10 mouse cellular contexts compared by ENCODE assay signal in genomic region chr1:144018417-144018958, GRCm38 (mm10). TPM values are rescaled to one million over a fixed set of nuclear protein-coding genes. Genes with fewer than 3 reads are reported as not detected.
DNase-seq lines count a peak whose midpoint lies in the region; ATAC-seq lines count a peak whose summit lies in the region.
"Had no signal": no experiment of that assay in that cellular context is flagged by ENCODE, and none has a peak within 500 bp of the region (broad histone marks: within the 10 kb centered on the region; RNA-seq: fewer than 3 reads in every experiment).

No protein-coding gene starts in this region.

- no peak for ATAC-seq in heart, embryonic 11.5 days (replicated peaks; ENCODE audit: insufficient number of reproducible peaks, low FRiP score, low TSS enrichment)
- ATAC-seq in heart, embryonic 14.5 days (ENCODE audit: insufficient number of reproducible peaks, insufficient read depth, low FRiP score, low read depth) = 0 out of 2 replicates have a peak, but pooled peaks have one; percentile 17
- ATAC-seq: midbrain, embryonic 16.5 days had no signal

- no peak overlapping the region for H3K9ac ChIP-seq in heart, embryonic 11.5 days (ENCODE audit: low read depth, low read length)
- no peak overlapping the region for H3K9ac ChIP-seq in heart, embryonic 14.5 days (ENCODE audit: low read length)
- H3K9ac ChIP-seq: embryonic facial prominence, embryonic 12.5 days had no signal

- no peaks in the 10 kb centered on the region for H3K4me1 ChIP-seq in heart, embryonic 11.5 days (ENCODE audit: control insufficient read depth, insufficient read depth, low read length)
- peaks cover 2 to 5% of the 10 kb centered on the region in 2 experiments; a peak in 3 of 4 replicates for H3K4me1 ChIP-seq in heart, embryonic 14.5 days (ENCODE audit: control insufficient read depth in 2 of 2, insufficient read depth in 2 of 2, low read length in 2 of 2)
- H3K4me1 ChIP-seq: embryonic facial prominence, embryonic 12.5 days had no signal

- H3K27ac ChIP-seq in heart, embryonic 11.5 days (ENCODE audit: low read depth, low read length) = no peak overlapping the region
- peak overlapping the region in 1 of 2 experiments; percentile 31; a peak in 1 of 4 replicates for H3K27ac ChIP-seq in heart, embryonic 14.5 days (replicated peaks in 1 of 2; ENCODE audit: control insufficient read depth in 1 of 2, insufficient read depth in 1 of 2, low read depth in 2 of 2, low read length in 2 of 2)
- H3K27ac ChIP-seq: embryonic facial prominence, embryonic 12.5 days had no signal

- H3K36me3 ChIP-seq in heart, embryonic 11.5 days (ENCODE audit: control insufficient read depth, insufficient read depth, low read length) = no peaks in the 10 kb centered on the region
- H3K36me3 ChIP-seq in heart, embryonic 14.5 days (ENCODE audit: control insufficient read depth, insufficient read depth, low read length) = no peaks in the 10 kb centered on the region
- H3K36me3 ChIP-seq: embryonic facial prominence, embryonic 12.5 days had no signal

- H3K4me3 ChIP-seq in heart, embryonic 11.5 days (ENCODE audit: low read depth, low read length) = no peak overlapping the region
- no peak overlapping the region for H3K4me3 ChIP-seq in heart, embryonic 14.5 days (ENCODE audit: control insufficient read depth in 1 of 2, insufficient read depth in 1 of 2, low read depth in 1 of 2, low read length in 2 of 2)
- H3K4me3 ChIP-seq: embryonic facial prominence, embryonic 12.5 days had no signal

- no peaks in the 10 kb centered on the region for H3K27me3 ChIP-seq in heart, embryonic 11.5 days (ENCODE audit: control insufficient read depth, insufficient read depth, low read length)
- no peaks in the 10 kb centered on the region for H3K27me3 ChIP-seq in heart, embryonic 14.5 days (ENCODE audit: control insufficient read depth, insufficient read depth, low read length)
- H3K27me3 ChIP-seq: embryonic facial prominence, embryonic 12.5 days had no signal

- no peaks in the 10 kb centered on the region for H3K9me3 ChIP-seq in heart, embryonic 11.5 days (replicated peaks; ENCODE audit: control insufficient read depth, low read length)
- no peaks in the 10 kb centered on the region for H3K9me3 ChIP-seq in heart, embryonic 14.5 days (ENCODE audit: control insufficient read depth, low read length)
- H3K9me3 ChIP-seq: embryonic facial prominence, embryonic 12.5 days had no signal

- no peak overlapping the region for H3K4me2 ChIP-seq in heart, embryonic 11.5 days
- H3K4me2 ChIP-seq in heart, embryonic 14.5 days (ENCODE audit: low read length) = no peak overlapping the region
- H3K4me2 ChIP-seq: embryonic facial prominence, embryonic 12.5 days had no signal

- 65% methylated on average over 7 of the region's 7 CpGs for WGBS in heart, embryonic 11.5 days (ENCODE audit: insufficient replicate concordance)
- WGBS in heart, embryonic 14.5 days = 45% methylated on average over 7 of the region's 7 CpGs

- DNase-seq in heart, adult 18-20 months = peak; percentile 78 to 85
- DNase-seq in cerebellum, postnatal 10 days = peak; percentile 53 to 58
- peak; percentile 61 for DNase-seq in kidney, postnatal 10 days
- no peak for DNase-seq in neural tube, embryonic 10.5 days (ENCODE audit: extremely low spot score, low spot score)
- DNase-seq in adipocyte (ENCODE audit: low spot score) = no peak
- no peak for DNase-seq in spleen, postnatal 14 days (ENCODE audit: low spot score in 2 of 2)

RNA-seq across cellular contexts. Expression of gene Rgs2, which starts 14.5 kb away (rescaled TPM):
- total RNA-seq in heart, adult 18-20 months (2021) = 10 to 100 TPM; 31.5 to 37.8 TPM
- 20.2 and 20.9 TPM in 2 replicates for polyA plus RNA-seq in heart, embryonic 11.5 days (2014; fragmentation: Nextera tagmentation; extraction: Ambion mirVana)
- 19.8 and 23.6 TPM in 2 replicates for polyA plus RNA-seq in heart, embryonic 14.5 days (2014; fragmentation: Nextera tagmentation; extraction: Ambion mirVana)

Comparison
In these comparisons a context has a peak if more than half of its experiments do, and no peak if none do; other contexts are left out.
1. DNase-seq: peak in heart, adult 18-20 months (2 of 2), cerebellum, postnatal 10 days (2 of 2) and kidney, postnatal 10 days (single experiment); none in neural tube, embryonic 10.5 days (single experiment), adipocyte (single experiment) and spleen, postnatal 14 days (0 of 2).